In the genomic region with DNA sequence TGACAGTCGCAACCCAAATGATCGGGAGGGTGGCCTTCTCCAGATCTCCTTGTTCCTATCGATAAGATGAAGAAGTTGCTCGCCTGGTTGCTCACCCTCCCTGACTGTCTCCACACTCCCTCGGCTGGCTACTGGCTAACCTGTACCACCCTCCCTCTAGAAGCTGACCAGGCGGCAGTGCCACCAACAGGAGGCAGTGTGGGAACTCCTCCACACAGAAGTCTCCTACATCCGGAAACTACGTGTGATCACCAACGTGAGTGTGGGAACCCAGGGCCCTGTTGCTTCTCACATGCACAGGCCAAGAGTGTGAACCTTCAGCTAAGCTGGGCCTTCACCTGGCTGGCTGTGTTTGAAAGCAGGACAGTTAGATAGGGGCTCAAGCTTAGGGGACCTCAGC, we compare ENCODE assay signal across 1 mouse cellular context.
TF ChIP-seq lines count a peak whose summit lies in the region.

No protein-coding gene starts in this region.

TF ChIP-seq in MEL, 35 proteins besides CTCF, POLR2A, EP300 and RAD21:
- no peak for TF ChIP-seq GABPA (IDR thresholded peaks at IDR 0.05; ENCODE audit: low read depth, low read length)
